Comparison of ENCODE assay signal across 23 mouse cellular contexts in the genomic region with DNA sequence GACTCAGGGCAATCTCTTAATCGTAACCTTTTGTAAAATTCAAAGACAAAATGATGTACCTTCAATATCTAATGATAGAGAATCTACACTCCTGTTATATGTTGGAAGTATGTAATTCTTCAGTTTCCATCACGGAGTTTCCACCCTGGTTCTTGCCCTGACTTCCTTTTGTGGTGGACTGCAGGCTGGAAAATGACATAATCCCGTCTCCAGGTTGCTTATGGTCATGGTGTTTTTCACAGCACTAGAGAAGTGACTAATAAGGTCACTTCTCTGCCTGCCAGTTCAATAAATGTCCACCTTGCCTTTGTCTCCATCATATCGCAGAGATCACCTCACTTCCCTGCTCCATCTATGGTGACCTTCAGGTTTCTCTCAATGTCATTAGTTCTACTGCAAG.
"Had no signal": no experiment of that assay in that cellular context is flagged by ENCODE, and none has a peak within 500 bp of the region (broad histone marks: within the 10 kb centered on the region; RNA-seq: fewer than 3 reads in every experiment).

No protein-coding gene starts in this region.

- ATAC-seq: liver, postnatal 0 days; lung, postnatal 0 days; midbrain, embryonic 16.5 days had no signal

- H3K9ac ChIP-seq: liver, embryonic 13.5 days; liver, embryonic 15.5 days; liver, postnatal 0 days; lung, embryonic 15.5 days; neural tube, embryonic 13.5 days; neural tube, embryonic 15.5 days had no signal

- H3K9me3 ChIP-seq: liver, embryonic 13.5 days; liver, embryonic 15.5 days; lung, embryonic 15.5 days; megakaryocyte, embryonic 14.5 days; neural tube, embryonic 13.5 days; neural tube, embryonic 15.5 days had no signal

- H3K4me2 ChIP-seq: liver, embryonic 11.5 days; liver, embryonic 13.5 days; liver, embryonic 15.5 days; lung, embryonic 15.5 days; midbrain, embryonic 11.5 days; neural tube, embryonic 13.5 days; neural tube, embryonic 15.5 days had no signal

- DNase-seq: liver, embryonic 13.5 days; liver, postnatal 0 days; lung, adult 2 months; lung, postnatal 14 days; lung, postnatal 36 days; midbrain, embryonic 14.5 days; retina, postnatal 1 day; right cerebral cortex, adult 18-20 months; right cerebral cortex, postnatal 25 days; right cerebral cortex, postnatal 4 days; thymus, adult 18-20 months; thymus, postnatal 25 days; thymus, postnatal 4 days had no signal

- H3K36me3 ChIP-seq: lung, embryonic 15.5 days; neural tube, embryonic 13.5 days; neural tube, embryonic 15.5 days had no signal

- H3K27ac ChIP-seq: liver, embryonic 13.5 days; liver, embryonic 15.5 days; lung, embryonic 15.5 days; macrophage; neural tube, embryonic 13.5 days; neural tube, embryonic 15.5 days had no signal

- H3K4me3 ChIP-seq: liver, embryonic 13.5 days; liver, embryonic 15.5 days; lung, embryonic 15.5 days; megakaryocyte, embryonic 14.5 days; neural tube, embryonic 13.5 days; neural tube, embryonic 15.5 days had no signal

- H3K27me3 ChIP-seq: liver, embryonic 13.5 days; liver, embryonic 15.5 days; lung, embryonic 15.5 days; megakaryocyte, embryonic 14.5 days; neural tube, embryonic 13.5 days; neural tube, embryonic 15.5 days had no signal

- H3K4me1 ChIP-seq: lung, embryonic 15.5 days; neural tube, embryonic 13.5 days; neural tube, embryonic 15.5 days had no signal
